In genomic region chr8:121698615-121699101, GRCm38 (mm10) we compare ENCODE assay signal across 9 mouse cellular contexts. TPM values are rescaled to one million over a fixed set of nuclear protein-coding genes. Genes with fewer than 3 reads are reported as not detected.
A peak's percentile ranks its signal among the peaks of the same experiment; 100 is the strongest.
DNase-seq lines count a peak whose midpoint lies in the region; ATAC-seq and TF ChIP-seq lines count a peak whose summit lies in the region.
"Had no signal": no experiment of that assay in that cellular context is flagged by ENCODE, and none has a peak within 500 bp of the region (broad histone marks: within the 10 kb centered on the region; RNA-seq: fewer than 3 reads in every experiment).

No protein-coding gene starts in this region.

- no peak overlapping the region; the same call in 1 of the 2 replicates for H3K4me3 ChIP-seq in forebrain, embryonic 14.5 days (ENCODE audit: low read depth, low read length)
- H3K4me3 ChIP-seq in limb, embryonic 14.5 days (replicated peaks; ENCODE audit: low read length), result no peak overlapping the region; the same call in 1 of the 2 replicates
- H3K4me3 ChIP-seq in stomach, postnatal 0 days (ENCODE audit: low read depth, low read length), result 0 out of 2 replicates have a peak overlapping the region, but pooled peaks have one; percentile 10

- WGBS in forebrain, embryonic 14.5 days, result 5% methylated on average over 9 of the region's 9 CpGs
- 6% methylated on average over 9 of the region's 9 CpGs for WGBS in limb, embryonic 14.5 days
- WGBS in stomach, postnatal 0 days, result 7% methylated on average over 9 of the region's 9 CpGs

- no peak overlapping the region for H3K9ac ChIP-seq in forebrain, embryonic 14.5 days (ENCODE audit: low read length)
- no peak overlapping the region for H3K9ac ChIP-seq in limb, embryonic 14.5 days (ENCODE audit: low read depth, low read length, severe bottlenecking)
- H3K9ac ChIP-seq in stomach, postnatal 0 days (ENCODE audit: low read length), result no peak overlapping the region

- peak overlapping the region; percentile 36 for H3K4me2 ChIP-seq in forebrain, embryonic 14.5 days (ENCODE audit: low read length)
- H3K4me2 ChIP-seq in limb, embryonic 14.5 days (replicated peaks; ENCODE audit: low read depth, low read length, severe bottlenecking), result peak overlapping the region; percentile 37
- peak overlapping the region; percentile 40 for H3K4me2 ChIP-seq in stomach, postnatal 0 days (replicated peaks; ENCODE audit: low read depth)

- H3K27me3 ChIP-seq in forebrain, embryonic 14.5 days (replicated peaks; ENCODE audit: control insufficient read depth, insufficient read depth, low read length), result no peaks in the 10 kb centered on the region
- H3K27me3 ChIP-seq in limb, embryonic 14.5 days (ENCODE audit: control insufficient read depth, insufficient read depth, low read length), result no peaks in the 10 kb centered on the region
- H3K27me3 ChIP-seq in stomach, postnatal 0 days (ENCODE audit: control insufficient read depth, insufficient read depth, low read length), result no peaks in the 10 kb centered on the region

- peak; percentile 26 to 34 for DNase-seq in spleen, postnatal 36 days (ENCODE audit: low spot score in 2 of 2)
- DNase-seq in spleen, postnatal 14 days (ENCODE audit: low spot score in 2 of 2), result no peak
- no peak for DNase-seq in forebrain, embryonic 14.5 days (ENCODE audit: low spot score)
- DNase-seq in limb, embryonic 14.5 days (ENCODE audit: low spot score), result no peak
- no peak for DNase-seq in stomach, postnatal 0 days (ENCODE audit: low spot score)
- DNase-seq in cerebellum, adult 11-12 months, result no peak
- no peak for DNase-seq in layer of hippocampus, postnatal 25 days (ENCODE audit: extremely low spot score in 1 of 2, low spot score in 1 of 2)
- DNase-seq: kidney, postnatal 25 days; thymus, postnatal 36 days had no signal

- peak overlapping the region; percentile 58 for H3K27ac ChIP-seq in forebrain, embryonic 14.5 days (ENCODE audit: low read depth, low read length)
- H3K27ac ChIP-seq in limb, embryonic 14.5 days (replicated peaks; ENCODE audit: low read depth, low read length), result no peak overlapping the region
- H3K27ac ChIP-seq in stomach, postnatal 0 days (replicated peaks), result no peak overlapping the region

- H3K9me3 ChIP-seq in forebrain, embryonic 14.5 days (replicated peaks; ENCODE audit: control insufficient read depth, low read length), result no peaks in the 10 kb centered on the region
- no peaks in the 10 kb centered on the region for H3K9me3 ChIP-seq in limb, embryonic 14.5 days (ENCODE audit: control insufficient read depth, low read length)
- H3K9me3 ChIP-seq in stomach, postnatal 0 days (ENCODE audit: control insufficient read depth, low read length), result no peaks in the 10 kb centered on the region

- TF ChIP-seq CTCF in stomach, postnatal 0 days (IDR thresholded peaks at IDR 0.05; ENCODE audit: low read depth), result no peak

- H3K36me3 ChIP-seq in forebrain, embryonic 14.5 days (ENCODE audit: control insufficient read depth, insufficient read depth, low read length), result no peaks in the 10 kb centered on the region
- H3K36me3 ChIP-seq in limb, embryonic 14.5 days (ENCODE audit: control insufficient read depth, insufficient read depth, low read length), result no peaks in the 10 kb centered on the region
- no peaks in the 10 kb centered on the region for H3K36me3 ChIP-seq in stomach, postnatal 0 days (ENCODE audit: control insufficient read depth, insufficient read depth, low read length)

- TF ChIP-seq EP300 in stomach, postnatal 0 days (optimal IDR thresholded peaks at IDR 0.05), result no peak

- ATAC-seq in forebrain, embryonic 14.5 days, result peak; percentile 43
- ATAC-seq in limb, embryonic 14.5 days (ENCODE audit: low FRiP score, low read depth), result no peak
- ATAC-seq in stomach, postnatal 0 days (ENCODE audit: low FRiP score, low TSS enrichment), result peak; percentile 35; the same call in 1 of the 2 replicates

- TF ChIP-seq POLR2A in limb, embryonic 14.5 days (IDR thresholded peaks at IDR 0.05; ENCODE audit: borderline replicate concordance, extremely low read depth, insufficient read depth, insufficient read length), result no peak

- peaks cover 9% of the 10 kb centered on the region for H3K4me1 ChIP-seq in forebrain, embryonic 14.5 days (ENCODE audit: control insufficient read depth, insufficient read depth, low read length)
- no peaks in the 10 kb centered on the region; the same call in 1 of the 2 replicates for H3K4me1 ChIP-seq in limb, embryonic 14.5 days (ENCODE audit: control insufficient read depth, insufficient read depth, low read length)
- no peaks in the 10 kb centered on the region for H3K4me1 ChIP-seq in stomach, postnatal 0 days (replicated peaks; ENCODE audit: control insufficient read depth, insufficient read depth)

RNA-seq across cellular contexts. Expression of gene Jph3, which starts 30.8 kb away (rescaled TPM):
- 44.1 and 55.9 TPM in 2 replicates for polyA plus RNA-seq in forebrain, embryonic 14.5 days (2014; fragmentation: Nextera tagmentation; extraction: Ambion mirVana)
- polyA plus RNA-seq in limb, embryonic 14.5 days (2012; rRNA removed), result 0.25 and 0.36 TPM in 2 replicates
- 0.19 and 0.77 TPM in 2 replicates for polyA plus RNA-seq in limb, embryonic 14.5 days (2014; fragmentation: Nextera tagmentation; extraction: Ambion mirVana)
- 1.7 and 2.1 TPM in 2 replicates for polyA plus RNA-seq in stomach, postnatal 0 days (2015; fragmentation: Nextera tagmentation; extraction: Ambion mirVana)
- 100 to 1,000 TPM; 301 to 309 TPM for total RNA-seq in layer of hippocampus, postnatal 25 days (2021)

RNA-seq across cellular contexts. Expression of gene Zcchc14, which starts 46.0 kb away (rescaled TPM):
- 40.9 and 44.9 TPM in 2 replicates for polyA plus RNA-seq in forebrain, embryonic 14.5 days (2014; fragmentation: Nextera tagmentation; extraction: Ambion mirVana)
- polyA plus RNA-seq in limb, embryonic 14.5 days (2012; rRNA removed), result 37.9 and 47.7 TPM in 2 replicates
- 22.4 and 24.1 TPM in 2 replicates for polyA plus RNA-seq in limb, embryonic 14.5 days (2014; fragmentation: Nextera tagmentation; extraction: Ambion mirVana)
- polyA plus RNA-seq in stomach, postnatal 0 days (2015; fragmentation: Nextera tagmentation; extraction: Ambion mirVana), result 4.5 and 5.1 TPM in 2 replicates
- 10 to 100 TPM; 79.7 to 88.2 TPM for total RNA-seq in layer of hippocampus, postnatal 25 days (2021)

Comparison
In these comparisons a context has a peak if more than half of its experiments do, and no peak if none do; other contexts are left out.
1. DNase-seq: peak in spleen, postnatal 36 days (2 of 2); none in spleen, postnatal 14 days (0 of 2), forebrain, embryonic 14.5 days (single experiment), limb, embryonic 14.5 days (single experiment), stomach, postnatal 0 days (single experiment), cerebellum, adult 11-12 months (single experiment) and layer of hippocampus, postnatal 25 days (0 of 2).
2. RNA of gene Jph3, which starts 30.8 kb away (polyA plus RNA-seq): 44.1 to 55.9 TPM in forebrain, embryonic 14.5 days; 1.7 to 2.1 TPM in stomach, postnatal 0 days and 0.19 to 0.77 TPM in limb, embryonic 14.5 days; every median in the first group is over 10 times any median in the second.
3. Peak in every context shown above with its lines, with median percentiles within 50 percentile points of each other: H3K4me2 ChIP-seq.